Mouse (Mus musculus) cerebellum, adult 2 months (tissue): ENCODE measurements around the gene Ccr1. TPM values are rescaled to one million over a fixed set of nuclear protein-coding genes. Genes with fewer than 3 reads are reported as not detected.
"Not testable (repeated sequence)": the region's sequence is repeated elsewhere in the genome, so short reads cannot be mapped to it uniquely, and the experiment has no call there.

ENCODE experiments used
- DNase-seq, 2 experiments: peaks; one replicate each; pipeline ENCODE4 v3.0.0; 2021
- H3K27ac ChIP-seq: fragments of 200-500 bp; 2 replicates; pipeline ENCODE4 v1.5.1; 2012; ENCODE audit warnings: low read length, control low read depth, inconsistent platforms; ENCODE audit not compliant: insufficient read depth
- H3K27me3 ChIP-seq: fragments of 200-500 bp; 2 replicates; pipeline ENCODE4 v1.6.1; 2012; ENCODE audit warnings: inconsistent platforms, mild to moderate bottlenecking, low read length, moderate library complexity; ENCODE audit not compliant: control insufficient read depth, insufficient read depth
- H3K4me1 ChIP-seq: fragments of 200-500 bp; 2 replicates; pipeline ENCODE4 v1.6.1; 2011; ENCODE audit warnings: low read length; ENCODE audit not compliant: control insufficient read depth, insufficient read depth
- H3K4me3 ChIP-seq: fragments of 200-500 bp; replicated peaks from 2 replicates; pipeline ENCODE3; 2011; ENCODE audit warnings: mild to moderate bottlenecking, low read depth, low read length, control low read depth; ENCODE audit not compliant: insufficient read depth
- CTCF ChIP-seq: fragments of 200-500 bp; IDR thresholded peaks from 2 replicates; pipeline ENCODE4 v1.5.1; 2011; ENCODE audit warnings: low read depth, mild to moderate bottlenecking, control low read depth, low read length, moderate library complexity, borderline replicate concordance; ENCODE audit not compliant: insufficient read depth
- POLR2A ChIP-seq: fragments of 200-500 bp; IDR thresholded peaks from 2 replicates; pipeline ENCODE4 v1.6.1; 2011; ENCODE audit warnings: low read length, control low read depth, borderline replicate concordance; ENCODE audit not compliant: insufficient read depth
- WGBS: fragments of 180-500 bp; shearing (Covaris S2); methylation state at CpG from one replicate; pipeline ENCODE4 v1.1.7; 2018; 5-methylcytosine and 5-hydroxymethylcytosine counted together
- polyA plus RNA-seq: library from polyadenylated mRNA; depleted of rRNA; stranded (reverse); fragments of >200 nt; gene quantifications from 2 replicates; pipeline ENCODE4 v1.2.3, GENCODE M21; 2012

Gene Ccr1
- polyA plus RNA-seq, 1 experiment = 0.13 TPM

DNA sequence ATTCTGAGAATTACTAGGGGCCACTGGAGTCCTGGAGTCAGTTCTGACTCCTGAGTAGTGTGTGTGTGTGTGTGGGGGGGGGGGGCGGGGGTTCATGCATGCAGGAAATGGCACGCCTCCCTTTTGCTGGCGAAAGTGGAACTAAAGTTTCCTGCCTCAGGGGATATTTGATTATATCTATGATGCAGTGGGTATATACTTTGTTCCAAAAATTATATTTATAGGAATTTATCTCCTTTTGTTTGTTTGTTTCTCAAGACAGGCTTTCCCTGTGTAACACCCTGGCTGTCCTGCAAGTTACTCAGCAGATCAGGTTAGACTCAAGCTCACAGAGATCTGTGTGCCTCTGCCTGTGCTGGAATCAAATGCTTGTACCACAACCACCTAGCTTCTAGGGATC is 21.2 kb upstream of the Ccr1 start:
- DNase-seq = no peak
- TF ChIP-seq CTCF (no peak), POLR2A (no peak)
- 82% methylated on average over 3 of the region's 3 CpGs for WGBS
- Histone ChIP-seq H3K27ac (no peak overlapping the region), H3K4me1 (no peaks in the 10 kb centered on the region), H3K27me3 (no peaks in the 10 kb centered on the region), H3K4me3 (no peak overlapping the region)

DNA sequence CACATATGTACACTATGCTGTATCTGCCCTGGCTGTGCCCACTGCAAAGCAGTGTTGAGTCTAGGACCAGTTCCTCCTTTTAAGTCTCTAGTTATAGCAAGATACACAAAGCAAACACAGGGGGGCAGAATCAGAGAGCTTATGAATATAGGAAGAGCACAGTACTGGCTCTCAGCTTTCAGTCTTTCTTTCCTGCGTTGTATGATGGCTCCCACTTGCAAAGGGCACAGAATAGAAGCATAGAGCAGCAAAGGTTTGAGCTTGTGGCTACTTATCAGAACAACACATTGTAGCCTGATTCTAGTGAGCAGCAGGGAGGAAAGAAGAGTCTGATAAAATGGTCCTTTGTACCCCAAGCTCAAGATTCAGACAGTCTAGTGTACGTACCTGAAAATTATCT is 17.7 kb upstream of the Ccr1 start:
- no peak for DNase-seq
- 80% methylated on average over 2 of the region's 2 CpGs for WGBS
- Histone ChIP-seq H3K27me3 (no peaks in the 10 kb centered on the region), H3K27ac (no peak overlapping the region), H3K4me3 (no peak overlapping the region), H3K4me1 (no peaks in the 10 kb centered on the region)
- TF ChIP-seq CTCF (no peak), POLR2A (no peak)

DNA sequence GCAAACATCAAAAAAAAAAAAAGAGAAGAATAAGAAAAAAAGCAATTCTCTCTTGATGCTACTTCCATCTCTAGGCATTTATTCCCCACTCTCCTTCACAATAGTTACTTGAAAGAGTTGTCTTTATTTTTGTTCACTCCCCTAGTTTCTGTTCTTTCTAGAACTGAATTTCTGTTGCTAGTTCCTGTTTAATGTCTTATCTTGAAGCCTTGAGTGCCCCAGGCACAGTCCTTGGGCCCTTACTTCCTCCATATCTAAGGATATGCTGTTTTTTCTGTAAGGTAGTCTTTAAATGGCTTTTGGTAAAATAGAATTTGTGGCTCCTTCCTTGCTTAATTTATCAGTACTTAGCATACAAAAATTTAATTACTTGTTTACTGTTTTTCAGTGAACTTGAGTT is 16.5 kb upstream of the Ccr1 start:
- Histone ChIP-seq H3K4me1 (no peaks in the 10 kb centered on the region), H3K27ac (no peak overlapping the region), H3K27me3 (no peaks in the 10 kb centered on the region), H3K4me3 (no peak overlapping the region)
- DNase-seq = no peak
- no peak for TF ChIP-seq POLR2A
- no peak for TF ChIP-seq CTCF

DNA sequence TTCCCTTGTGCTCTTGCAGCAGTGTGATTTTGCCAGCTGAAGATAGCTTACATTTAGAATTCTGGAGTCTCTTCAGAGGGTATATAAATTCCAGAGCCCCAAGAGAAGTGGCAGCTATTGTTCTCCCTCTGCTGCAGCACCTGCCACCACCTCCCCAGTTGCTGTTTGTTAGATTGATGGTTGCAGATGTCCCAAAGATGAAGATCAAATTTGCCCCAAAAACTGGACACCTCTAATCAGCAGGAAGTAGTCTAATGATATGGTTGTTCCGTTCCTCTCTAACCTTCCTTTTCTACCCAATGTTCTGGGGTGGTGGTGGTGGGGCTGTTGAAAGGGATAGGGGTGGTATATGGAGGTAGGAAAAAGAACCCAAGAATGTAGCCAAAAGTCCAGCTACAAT is 14.2 kb upstream of the Ccr1 start:
- no peak overlapping the region for H3K4me3 ChIP-seq
- DNase-seq = no peak
- no peaks in the 10 kb centered on the region for H3K27me3 ChIP-seq
- H3K4me1 ChIP-seq = no peaks in the 10 kb centered on the region
- WGBS = 81% methylated on average over 1 of the region's 1 CpGs
- no peak overlapping the region for H3K27ac ChIP-seq
- TF ChIP-seq CTCF (no peak), POLR2A (no peak)

DNA sequence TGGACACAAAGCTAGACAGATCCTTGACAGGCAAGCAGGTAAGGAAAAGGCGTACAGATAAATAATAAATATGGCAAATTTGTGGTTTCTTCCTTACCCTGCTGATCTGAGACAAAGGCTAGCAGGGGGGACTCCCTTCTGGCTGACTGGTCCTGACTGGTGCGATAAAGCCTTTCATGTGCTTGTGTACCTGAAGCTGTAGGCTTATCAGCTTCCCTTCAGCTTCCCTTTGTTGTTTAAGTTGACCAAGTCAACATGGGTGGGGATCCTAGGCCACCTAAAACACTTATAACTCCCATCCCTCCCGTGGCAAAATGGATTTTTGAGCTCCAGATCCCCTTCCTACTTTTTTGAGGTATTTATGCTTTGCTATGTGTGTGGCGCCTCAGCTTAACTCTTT is 13.4 kb upstream of the Ccr1 start:
- TF ChIP-seq CTCF (no peak), POLR2A (no peak)
- no peak for DNase-seq
- 72% methylated on average over 4 of the region's 4 CpGs for WGBS
- Histone ChIP-seq H3K4me3 (no peak overlapping the region), H3K4me1 (no peaks in the 10 kb centered on the region), H3K27me3 (no peaks in the 10 kb centered on the region), H3K27ac (no peak overlapping the region)

DNA sequence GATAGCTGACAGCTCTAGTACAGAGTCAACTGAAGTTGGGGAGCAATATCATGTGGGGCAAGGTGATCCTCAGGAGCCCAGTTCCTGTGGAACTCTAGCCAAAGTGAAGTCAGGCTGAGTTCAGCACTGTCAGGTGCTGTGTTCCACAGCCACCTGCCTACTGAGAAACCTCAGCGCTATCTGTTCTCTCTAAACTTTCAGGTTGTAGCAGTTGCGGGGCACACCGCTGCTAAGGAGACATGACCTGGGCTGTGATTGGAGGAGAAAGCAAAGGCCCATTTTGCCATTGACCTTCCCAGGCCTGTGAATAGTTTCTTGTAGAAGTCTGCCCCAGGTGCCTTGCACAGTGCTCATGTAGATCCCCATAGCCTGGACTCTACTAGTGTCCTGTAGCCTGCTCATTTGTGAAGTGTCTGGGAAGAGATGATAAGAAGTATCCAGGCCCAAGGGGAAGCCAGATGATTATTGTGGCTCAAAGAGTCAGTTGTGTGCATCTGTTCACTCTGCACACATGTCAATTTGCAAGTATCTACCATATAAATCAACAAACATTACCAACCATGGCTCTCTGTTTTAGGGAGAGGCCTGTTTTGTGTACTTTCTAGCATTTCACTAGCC is 12.5 kb upstream of the Ccr1 start:
- H3K27ac ChIP-seq, H3K4me1 ChIP-seq, H3K4me3 ChIP-seq, H3K27me3 ChIP-seq, DNase-seq: not testable (repeated sequence)
- WGBS = no CpG with 5 or more reads among the region's 3 CpGs

DNA sequence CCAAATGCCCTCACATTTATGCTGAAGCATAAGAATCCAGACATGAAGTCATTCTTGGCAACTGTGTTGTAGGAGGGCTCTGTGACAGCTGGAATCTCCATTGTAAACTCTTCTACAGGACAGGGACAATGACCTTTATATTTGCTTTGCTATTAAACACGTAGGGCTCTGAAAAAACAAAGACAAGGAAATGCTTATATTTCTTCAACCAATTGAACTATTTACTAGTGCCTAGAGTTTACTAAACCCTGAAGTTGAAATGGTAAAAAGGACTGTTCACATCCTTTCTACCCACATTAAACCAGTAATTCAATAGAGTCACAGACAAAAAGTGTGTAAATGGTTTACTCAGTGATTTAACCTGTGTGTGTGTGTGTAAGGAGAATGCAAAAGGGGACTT is 9.8 kb upstream of the Ccr1 start, which contains the start of gene Ccr1l1:
Gene Ccr1l1 (minus strand): TSS at position 101 of the 400 bp plus-strand sequence.
- TF ChIP-seq POLR2A = no peak
- TF ChIP-seq CTCF = no peak
- DNase-seq = no peak
- Histone ChIP-seq H3K4me1 (no peaks in the 10 kb centered on the region), H3K4me3 (no peak within 1 kb of the TSS), H3K27me3 (no peaks in the 10 kb centered on the region), H3K27ac (no peak within 1 kb of the TSS)
- 59% methylated on average over 1 of the region's 1 CpGs for WGBS

DNA sequence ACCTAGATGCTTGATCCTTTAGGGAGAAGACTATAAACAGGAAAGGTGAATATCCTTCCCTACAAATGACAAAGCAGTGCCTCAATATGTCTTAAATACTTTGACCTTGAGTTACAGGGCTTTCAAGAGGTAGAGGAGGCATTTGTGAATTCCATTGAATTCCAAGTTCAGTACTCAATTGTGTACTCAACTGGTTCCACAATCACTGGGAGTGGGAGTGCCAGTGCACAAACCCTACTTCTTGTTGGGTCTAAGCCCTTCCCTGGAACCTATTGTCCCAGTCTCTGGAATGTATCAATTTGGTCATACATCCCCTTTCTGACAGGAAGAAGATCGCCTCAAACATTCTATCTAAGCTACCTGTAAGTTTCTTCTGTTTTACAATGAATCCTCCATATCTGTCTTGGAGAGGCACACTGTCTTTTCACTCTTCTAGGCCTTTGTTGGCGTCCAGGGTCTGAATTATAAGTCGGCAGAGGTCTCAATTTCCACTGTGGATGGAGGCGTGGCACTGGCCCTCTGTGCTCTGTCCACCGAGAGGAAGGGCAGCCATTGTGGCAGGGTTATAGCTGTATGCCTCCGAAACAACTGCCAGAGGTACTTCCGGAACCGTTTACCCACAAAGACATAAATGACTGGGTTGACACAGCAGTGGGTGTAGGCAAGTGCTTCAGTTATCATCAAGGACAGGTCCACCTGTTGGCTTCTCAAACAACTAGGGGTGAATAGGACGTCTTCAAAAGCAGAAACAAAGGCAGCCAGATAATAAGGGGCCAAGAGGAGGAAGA is 8.6 kb upstream of the Ccr1 start:
- 79% methylated on average over 9 of the region's 9 CpGs for WGBS
- no peak for DNase-seq
- Histone ChIP-seq H3K27ac (no peak overlapping the region), H3K4me3 (no peak overlapping the region), H3K4me1 (no peaks in the 10 kb centered on the region), H3K27me3 (no peaks in the 10 kb centered on the region)
- TF ChIP-seq POLR2A = no peak
- no peak for TF ChIP-seq CTCF
